In genomic region chr7:30958109-30958865, GRCm38 (mm10) we compare ENCODE assay signal across 9 mouse cellular contexts. TPM values are rescaled to one million over a fixed set of nuclear protein-coding genes. Genes with fewer than 3 reads are reported as not detected.
DNase-seq lines count a peak whose midpoint lies in the region; ATAC-seq and TF ChIP-seq lines count a peak whose summit lies in the region.
"Had no signal": no experiment of that assay in that cellular context is flagged by ENCODE, and none has a peak within 500 bp of the region (broad histone marks: within the 10 kb centered on the region; RNA-seq: fewer than 3 reads in every experiment).

No protein-coding gene starts in this region.

- H3K4me1 ChIP-seq in hindbrain, embryonic 11.5 days (replicated peaks; ENCODE audit: control insufficient read depth, insufficient read depth, low read length) = no peaks in the 10 kb centered on the region; the same call in 1 of the 2 replicates
- H3K4me1 ChIP-seq in liver, postnatal 0 days (ENCODE audit: insufficient read depth) = peaks cover 29% of the 10 kb centered on the region

- H3K4me3 ChIP-seq in hindbrain, embryonic 11.5 days (ENCODE audit: low read depth, low read length) = peak overlapping the region; percentile 98
- peak overlapping the region; percentile 99 for H3K4me3 ChIP-seq in liver, postnatal 0 days (ENCODE audit: low read depth, low read length)

- peaks cover 9% of the 10 kb centered on the region; the same call in 1 of the 2 replicates for H3K36me3 ChIP-seq in hindbrain, embryonic 11.5 days (ENCODE audit: control insufficient read depth, insufficient read depth, low read length)
- H3K36me3 ChIP-seq in liver, postnatal 0 days (replicated peaks; ENCODE audit: insufficient read depth, low read length) = peaks cover 22% of the 10 kb centered on the region

- DNase-seq in layer of hippocampus, adult 9-11 months = peak; percentile 14
- DNase-seq in layer of hippocampus, adult 11-12 months (ENCODE audit: low spot score) = no peak
- peak; percentile 45 to 53 for DNase-seq in cerebellum, postnatal 10 days
- no peak for DNase-seq in hindbrain, embryonic 11.5 days (ENCODE audit: low spot score)
- no peak for DNase-seq in liver, postnatal 0 days
- DNase-seq in frontal cortex, postnatal 25 days (ENCODE audit: low spot score in 2 of 2) = no peak
- DNase-seq in right cerebral cortex, postnatal 36 days (ENCODE audit: low spot score in 2 of 2) = no peak

- peak overlapping the region; percentile 99 for H3K9ac ChIP-seq in hindbrain, embryonic 11.5 days (ENCODE audit: low read depth, low read length)
- peak overlapping the region; percentile 99 for H3K9ac ChIP-seq in liver, postnatal 0 days (replicated peaks)

- TF ChIP-seq EP300 in liver, postnatal 0 days (IDR thresholded peaks at IDR 0.05; ENCODE audit: low read depth) = no peak

- WGBS in hindbrain, embryonic 11.5 days = 71% methylated on average over 28 of the region's 28 CpGs
- WGBS in liver, postnatal 0 days (ENCODE audit: insufficient replicate concordance) = 82% methylated on average over 28 of the region's 28 CpGs

- peak overlapping the region; percentile 85 for H3K4me2 ChIP-seq in hindbrain, embryonic 11.5 days (replicated peaks; ENCODE audit: low read depth, low read length)
- H3K4me2 ChIP-seq in liver, postnatal 0 days (ENCODE audit: low read depth, low read length) = peak overlapping the region; percentile 91

- H3K9me3 ChIP-seq in hindbrain, embryonic 11.5 days (ENCODE audit: control insufficient read depth, low read length) = no peaks in the 10 kb centered on the region
- no peaks in the 10 kb centered on the region for H3K9me3 ChIP-seq in liver, postnatal 0 days (ENCODE audit: low read length)

- H3K27ac ChIP-seq in hindbrain, embryonic 11.5 days (ENCODE audit: low read depth, low read length) = peak overlapping the region; percentile 98; the same call in 1 of the 2 replicates
- H3K27ac ChIP-seq in liver, postnatal 0 days (ENCODE audit: low read depth) = peak overlapping the region; percentile 99

- no peak for ATAC-seq in hindbrain, embryonic 11.5 days (ENCODE audit: low FRiP score)
- no peak for ATAC-seq in liver, postnatal 0 days
- no peak for ATAC-seq in megakaryocyte progenitor cell, adult 5-6 weeks (replicated peaks; ENCODE audit: poor library complexity)

- no peak for TF ChIP-seq CTCF in liver, postnatal 0 days (IDR thresholded peaks at IDR 0.05; ENCODE audit: low read depth)

- no peaks in the 10 kb centered on the region for H3K27me3 ChIP-seq in hindbrain, embryonic 11.5 days (ENCODE audit: control insufficient read depth, insufficient read depth, low read length)
- H3K27me3 ChIP-seq in liver, postnatal 0 days (ENCODE audit: insufficient read depth, low read length) = no peaks in the 10 kb centered on the region

RNA-seq across cellular contexts. Expression of gene Usf2, which starts 1.7 kb away (rescaled TPM):
- polyA plus RNA-seq in hindbrain, embryonic 11.5 days (2014; fragmentation: Nextera tagmentation; extraction: Ambion mirVana) = 23.5 and 25.4 TPM in 2 replicates
- 11.6 and 12.0 TPM in 2 replicates for polyA plus RNA-seq in liver, postnatal 0 days (2015; fragmentation: Nextera tagmentation; extraction: Ambion mirVana)
- total RNA-seq in megakaryocyte progenitor cell, adult 5-6 weeks (2015) = 92.6 and 97.4 TPM in 2 replicates
- 137 and 162 TPM in 2 replicates for total RNA-seq in megakaryocyte progenitor cell, adult 5-6 weeks (2017)

RNA-seq across cellular contexts. Expression of gene Hamp, which starts 14.5 kb away (rescaled TPM):
- not detected in 2 replicates for polyA plus RNA-seq in hindbrain, embryonic 11.5 days (2014; fragmentation: Nextera tagmentation; extraction: Ambion mirVana)
- polyA plus RNA-seq in liver, postnatal 0 days (2015; fragmentation: Nextera tagmentation; extraction: Ambion mirVana) = 142 and 248 TPM in 2 replicates
- total RNA-seq in megakaryocyte progenitor cell, adult 5-6 weeks (2015) = not detected in 2 replicates
- not detected in 2 replicates for total RNA-seq in megakaryocyte progenitor cell, adult 5-6 weeks (2017)
- total RNA-seq: neutrophil, adult 5-6 weeks had no signal

RNA-seq across cellular contexts. Expression of gene Lsr, which starts 15.0 kb away (rescaled TPM):
- polyA plus RNA-seq in hindbrain, embryonic 11.5 days (2014; fragmentation: Nextera tagmentation; extraction: Ambion mirVana) = 12.8 and 13.4 TPM in 2 replicates
- 28.2 and 33.7 TPM in 2 replicates for polyA plus RNA-seq in liver, postnatal 0 days (2015; fragmentation: Nextera tagmentation; extraction: Ambion mirVana)
- 0.12 and 0.59 TPM in 2 replicates for total RNA-seq in megakaryocyte progenitor cell, adult 5-6 weeks (2015)
- 0.33 and 0.68 TPM in 2 replicates for total RNA-seq in megakaryocyte progenitor cell, adult 5-6 weeks (2017)

RNA-seq across cellular contexts. Expression of gene Fam187b, which starts 15.3 kb away (rescaled TPM):
- polyA plus RNA-seq in hindbrain, embryonic 11.5 days (2014; fragmentation: Nextera tagmentation; extraction: Ambion mirVana) = 0.59 and 1.1 TPM in 2 replicates
- polyA plus RNA-seq in liver, postnatal 0 days (2015; fragmentation: Nextera tagmentation; extraction: Ambion mirVana) = 4.0 and 5.0 TPM in 2 replicates
- total RNA-seq in megakaryocyte progenitor cell, adult 5-6 weeks (2015) = 0.10 and 0.34 TPM in 2 replicates
- total RNA-seq in megakaryocyte progenitor cell, adult 5-6 weeks (2017) = 0.42 and 0.91 TPM in 2 replicates

RNA-seq across cellular contexts. Expression of gene Hamp2, which starts 33.8 kb away (rescaled TPM):
- polyA plus RNA-seq in hindbrain, embryonic 11.5 days (2014; fragmentation: Nextera tagmentation; extraction: Ambion mirVana) = not detected in 2 replicates
- polyA plus RNA-seq in liver, postnatal 0 days (2015; fragmentation: Nextera tagmentation; extraction: Ambion mirVana) = 0.49 TPM in 1 of 2 replicates, not detected in the other
- total RNA-seq in megakaryocyte progenitor cell, adult 5-6 weeks (2015) = not detected in 2 replicates
- not detected in 2 replicates for total RNA-seq in megakaryocyte progenitor cell, adult 5-6 weeks (2017)
- total RNA-seq: neutrophil, adult 5-6 weeks had no signal

Comparison
In these comparisons a context has a peak if more than half of its experiments do, and no peak if none do; other contexts are left out.
1. DNase-seq: peak in layer of hippocampus, adult 9-11 months (single experiment) and cerebellum, postnatal 10 days (2 of 2); none in layer of hippocampus, adult 11-12 months (single experiment), hindbrain, embryonic 11.5 days (single experiment), liver, postnatal 0 days (single experiment), frontal cortex, postnatal 25 days (0 of 2) and right cerebral cortex, postnatal 36 days (0 of 2).
2. RNA of gene Hamp, which starts 14.5 kb away (polyA plus RNA-seq): 142 to 248 TPM in liver, postnatal 0 days; not detected in hindbrain, embryonic 11.5 days; every median in the first group is over 100 times any median in the second.